Mouse (Mus musculus) ES-CJ7 (cell line): ENCODE measurements around the gene Gapvd1.

Source experiments
- DNase-seq: peaks from one replicate; pipeline ENCODE4 v3.0.0; 2011; ENCODE audit warnings: low read depth, low spot score

Gene Gapvd1

GRCm38 (mm10) chr2:34711904-34712303, 43.1 kb downstream of the Gapvd1 start:
- no peak for DNase-seq

- DNase-seq, result no peak
These were observed 46.4 kb downstream of the Gapvd1 start for GRCm38 (mm10) chr2:34708675-34709074.

- DNase-seq, result no peak
These were observed 58.4 kb downstream of the Gapvd1 start for GRCm38 (mm10) chr2:34696592-34696991.

GRCm38 (mm10) chr2:34692861-34693260, 62.2 kb downstream of the Gapvd1 start:
- peak; percentile 16 for DNase-seq

- DNase-seq, result no peak
These were observed 70.8 kb downstream of the Gapvd1 start for GRCm38 (mm10) chr2:34684076-34684870.

- no peak for DNase-seq
These were observed 77.1 kb downstream of the Gapvd1 start for GRCm38 (mm10) chr2:34677976-34678375.

- DNase-seq, result no peak
These were observed 78.0 kb downstream of the Gapvd1 start for GRCm38 (mm10) chr2:34677061-34677460.

- DNase-seq, result no peak
These were observed 81.2 kb downstream of the Gapvd1 start for GRCm38 (mm10) chr2:34673846-34674245.

GRCm38 (mm10) chr2:34671385-34672026, 83.5 kb downstream of the Gapvd1 start:
- peak; percentile 71 for DNase-seq

- DNase-seq, result no peak
These were observed 84.6 kb downstream of the Gapvd1 start for GRCm38 (mm10) chr2:34670470-34670869.

- no peak for DNase-seq
These were observed 85.8 kb downstream of the Gapvd1 start for GRCm38 (mm10) chr2:34669203-34669746.

- DNase-seq, result peak; percentile 58
These were observed 86.4 kb downstream of the Gapvd1 start for GRCm38 (mm10) chr2:34668440-34669191.

- no peak for DNase-seq
These were observed 87.2 kb downstream of the Gapvd1 start for GRCm38 (mm10) chr2:34667820-34668219.

- no peak for DNase-seq
These were observed 107.6 kb downstream of the Gapvd1 start for GRCm38 (mm10) chr2:34647410-34647809.

GRCm38 (mm10) chr2:34646541-34646865, 108.5 kb downstream of the Gapvd1 start:
- peak; percentile 95 for DNase-seq

- DNase-seq, result no peak
These were observed 109.0 kb downstream of the Gapvd1 start for GRCm38 (mm10) chr2:34645851-34646540.

- DNase-seq, result peak; percentile 94
These were observed 110.2 kb downstream of the Gapvd1 start for GRCm38 (mm10) chr2:34644571-34645526.

- peak; percentile 95 for DNase-seq
These were observed 112.7 kb downstream of the Gapvd1 start for GRCm38 (mm10) chr2:34642351-34642750.

GRCm38 (mm10) chr2:34639725-34640124, 115.3 kb downstream of the Gapvd1 start:
- peak; percentile 43 for DNase-seq

- DNase-seq, result peak; percentile 84
These were observed 115.9 kb downstream of the Gapvd1 start for GRCm38 (mm10) chr2:34638955-34639650.
